Mouse (Mus musculus) small intestine, adult 2 months (tissue): ENCODE data around the gene Rab20. TPM values are rescaled to one million over a fixed set of nuclear protein-coding genes. Genes with fewer than 3 reads are reported as not detected.

Source experiments
- H3K27ac ChIP-seq: fragments of 200-500 bp; 2 replicates; pipeline ENCODE4 v1.5.1; 2012; ENCODE audit warnings: low read depth, low read length, control low read depth, inconsistent platforms; ENCODE audit not compliant: insufficient read depth
- H3K27me3 ChIP-seq: fragments of 200-500 bp; 2 replicates; pipeline ENCODE4 v1.6.1; 2012; ENCODE audit warnings: mild to moderate bottlenecking, moderate library complexity, low read length, inconsistent platforms; ENCODE audit not compliant: control insufficient read depth, insufficient read depth
- H3K36me3 ChIP-seq: fragments of 200-500 bp; 2 replicates; pipeline ENCODE4 v1.6.1; 2012; ENCODE audit warnings: mild to moderate bottlenecking, low read length, control low read depth, inconsistent platforms; ENCODE audit not compliant: control insufficient read depth, insufficient read depth
- H3K4me1 ChIP-seq: fragments of 200-500 bp; 2 replicates; pipeline ENCODE4 v1.6.1; 2012; ENCODE audit warnings: low read length, inconsistent platforms, mixed read lengths; ENCODE audit not compliant: control insufficient read depth, insufficient read depth, insufficient read length
- H3K4me3 ChIP-seq: fragments of 200-500 bp; 2 replicates; pipeline ENCODE4 v1.5.1; 2012; ENCODE audit warnings: low read depth, mild to moderate bottlenecking, control low read depth, inconsistent platforms, low read length, moderate library complexity
- CTCF ChIP-seq: fragments of 200-500 bp; IDR thresholded peaks from 2 replicates; pipeline ENCODE4 v1.5.1; 2012; ENCODE audit warnings: low read depth, mild to moderate bottlenecking, control low read depth, inconsistent platforms, low read length, moderate library complexity, mixed read lengths; ENCODE audit not compliant: insufficient replicate concordance, insufficient read length; ENCODE audit errors: extremely low read depth
- POLR2A ChIP-seq: fragments of 200-500 bp; IDR thresholded peaks from 2 replicates; pipeline ENCODE4 v1.6.1; 2012; ENCODE audit warnings: low read depth, mild to moderate bottlenecking, control low read depth, inconsistent platforms, low read length, moderate library complexity
- WGBS: fragments of 180-500 bp; shearing (Covaris S2); methylation state at CpG from one replicate; pipeline ENCODE4 v1.1.7; 2018; 5-methylcytosine and 5-hydroxymethylcytosine counted together
- polyA plus RNA-seq: library from polyadenylated mRNA; depleted of rRNA; stranded (reverse); fragments of >200 nt; gene quantifications from 2 replicates; pipeline ENCODE4 v1.2.3, GENCODE M21; 2012

Rab20 gene
- polyA plus RNA-seq, 1 experiment: 43.3 TPM

DNA sequence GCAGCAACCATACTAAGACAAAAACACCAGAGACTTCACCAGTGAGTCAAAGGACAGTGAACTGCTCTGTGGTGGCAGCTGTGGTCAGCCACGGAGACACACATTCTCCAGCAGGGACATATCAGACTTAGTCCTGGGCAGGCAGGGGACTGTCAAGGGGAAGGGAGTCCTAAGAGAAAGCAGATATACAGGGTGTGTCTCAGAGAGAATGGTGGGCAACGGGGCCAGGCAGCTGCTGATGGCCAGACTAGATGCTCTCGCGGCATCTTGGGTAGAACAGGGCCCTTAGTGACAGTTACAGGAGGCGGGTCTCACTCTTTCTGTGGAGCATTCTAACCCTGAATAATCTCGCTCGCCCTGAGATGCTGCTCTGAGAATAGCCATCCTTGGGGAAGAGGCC lies 34.3 kb downstream of the Rab20 start:
- Histone ChIP-seq H3K4me3 (no peak overlapping the region), H3K4me1 (no peaks in the 10 kb centered on the region; the same call in 1 of the 2 replicates), H3K36me3 (no peaks in the 10 kb centered on the region), H3K27me3 (no peaks in the 10 kb centered on the region), H3K27ac (no peak overlapping the region)
- no peak for TF ChIP-seq CTCF
- TF ChIP-seq POLR2A: no peak
- WGBS: 79% methylated on average over 7 of the region's 7 CpGs

- Histone ChIP-seq H3K36me3 (no peaks in the 10 kb centered on the region), H3K4me3 (no peak overlapping the region), H3K4me1 (no peaks in the 10 kb centered on the region), H3K27ac (no peak overlapping the region), H3K27me3 (no peaks in the 10 kb centered on the region)
- TF ChIP-seq POLR2A (no peak), CTCF (no peak)
- 66% methylated on average over 9 of the region's 9 CpGs for whole genome bisulfite sequencing
Observed at GRCm38 (mm10) chr8:11443611-11444010, 34.9 kb downstream of the Rab20 start.

- 90% methylated on average over 6 of the region's 6 CpGs for WGBS
- no peaks in the 10 kb centered on the region for H3K27me3 ChIP-seq
- TF ChIP-seq CTCF (no peak), POLR2A (no peak)
- no peaks in the 10 kb centered on the region for H3K36me3 ChIP-seq
- no peak overlapping the region for H3K4me3 ChIP-seq
- H3K27ac ChIP-seq: no peak overlapping the region
- no peaks in the 10 kb centered on the region for H3K4me1 ChIP-seq
Observed at GRCm38 (mm10) chr8:11441291-11441690, 37.2 kb downstream of the Rab20 start.

DNA sequence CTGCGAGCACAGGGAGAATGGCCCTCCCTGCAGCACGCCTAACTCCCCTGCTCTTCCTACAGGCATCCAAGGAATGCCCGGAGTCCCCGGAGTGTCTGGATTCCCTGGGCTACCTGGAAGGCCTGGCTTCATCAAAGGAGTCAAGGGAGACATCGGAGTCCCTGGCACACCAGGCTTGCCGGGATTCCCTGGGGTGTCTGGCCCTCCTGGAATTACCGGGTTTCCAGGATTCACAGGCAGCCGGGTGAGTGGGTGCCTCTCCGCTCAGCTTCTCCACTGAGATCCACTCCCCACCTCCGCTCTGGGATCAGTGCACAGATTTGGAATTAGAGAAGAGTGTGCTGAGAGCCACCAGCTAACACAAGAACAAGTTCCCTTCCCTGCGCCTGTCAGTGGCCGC lies 40.6 kb downstream of the Rab20 start:
- 83% methylated on average over 12 of the region's 12 CpGs for WGBS
- Histone ChIP-seq H3K36me3 (no peaks in the 10 kb centered on the region), H3K27me3 (no peaks in the 10 kb centered on the region)

DNA sequence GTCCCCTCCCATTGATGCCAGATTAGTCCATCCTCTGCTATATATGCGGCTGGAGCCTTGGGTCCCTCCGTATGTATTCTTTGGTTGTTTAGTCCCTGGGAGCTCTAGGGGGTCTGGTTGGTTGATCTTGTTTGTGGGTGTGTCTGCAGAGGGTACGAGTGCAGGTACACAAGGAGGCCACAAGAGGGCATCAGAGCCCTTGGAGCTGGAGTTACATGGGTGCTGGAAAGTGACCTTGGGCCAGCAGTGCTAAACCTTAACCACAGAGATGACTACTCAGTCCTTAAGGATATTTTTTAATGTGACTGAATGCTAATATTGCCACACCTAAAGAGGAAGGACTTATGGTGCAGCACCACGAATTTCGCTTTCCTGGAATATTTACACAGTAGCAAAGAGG lies 47.8 kb downstream of the Rab20 start:
- no peak overlapping the region for H3K27ac ChIP-seq
- H3K27me3 ChIP-seq: no peaks in the 10 kb centered on the region
- 71% methylated on average over 5 of the region's 5 CpGs for WGBS
- no peak overlapping the region for H3K4me3 ChIP-seq
- peak; percentile 72; the same call in 1 of the 2 replicates for TF ChIP-seq CTCF
- TF ChIP-seq POLR2A: no peak
- H3K36me3 ChIP-seq: no peaks in the 10 kb centered on the region
- no peaks in the 10 kb centered on the region for H3K4me1 ChIP-seq

More for the DNA sequence above, 40.6 kb downstream of the Rab20 start:
- TF ChIP-seq CTCF (no peak), POLR2A (no peak)
- Histone ChIP-seq H3K27ac (no peak overlapping the region), H3K4me3 (no peak overlapping the region), H3K4me1 (no peaks in the 10 kb centered on the region)

- no peaks in the 10 kb centered on the region for H3K27me3 ChIP-seq
- 63% methylated on average over 7 of the region's 7 CpGs for WGBS
- no peak overlapping the region for H3K4me3 ChIP-seq
- no peak overlapping the region for H3K27ac ChIP-seq
- H3K4me1 ChIP-seq: no peaks in the 10 kb centered on the region
- TF ChIP-seq POLR2A (no peak), CTCF (no peak)
- no peaks in the 10 kb centered on the region for H3K36me3 ChIP-seq
Observed at GRCm38 (mm10) chr8:11423091-11423490, 55.4 kb downstream of the Rab20 start.

DNA sequence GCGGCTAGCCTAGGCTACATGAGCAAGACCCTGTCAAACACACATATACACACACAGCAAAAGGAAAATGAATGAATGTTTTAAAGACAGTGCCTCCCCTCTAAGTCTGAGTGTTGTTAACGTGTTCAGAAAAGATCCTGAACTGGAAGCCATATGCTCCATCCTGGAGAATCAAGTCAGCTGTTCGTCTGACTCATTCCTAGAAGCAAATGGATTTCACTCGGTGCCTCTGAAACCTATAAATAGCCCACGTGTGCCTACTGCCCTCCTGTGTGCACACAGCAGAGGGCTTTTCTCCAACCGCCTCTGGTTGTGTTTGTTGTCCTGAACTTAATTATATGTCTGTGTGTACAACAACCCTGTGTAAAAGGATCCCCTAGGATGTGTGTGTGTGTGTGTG lies 56.5 kb downstream of the Rab20 start:
- H3K36me3 ChIP-seq: no peaks in the 10 kb centered on the region
- H3K4me1 ChIP-seq: no peaks in the 10 kb centered on the region
- no peak for TF ChIP-seq POLR2A
- no peak for TF ChIP-seq CTCF
- no peak overlapping the region for H3K4me3 ChIP-seq
- no peaks in the 10 kb centered on the region for H3K27me3 ChIP-seq
- 67% methylated on average over 6 of the region's 6 CpGs for whole genome bisulfite sequencing
- H3K27ac ChIP-seq: no peak overlapping the region

DNA sequence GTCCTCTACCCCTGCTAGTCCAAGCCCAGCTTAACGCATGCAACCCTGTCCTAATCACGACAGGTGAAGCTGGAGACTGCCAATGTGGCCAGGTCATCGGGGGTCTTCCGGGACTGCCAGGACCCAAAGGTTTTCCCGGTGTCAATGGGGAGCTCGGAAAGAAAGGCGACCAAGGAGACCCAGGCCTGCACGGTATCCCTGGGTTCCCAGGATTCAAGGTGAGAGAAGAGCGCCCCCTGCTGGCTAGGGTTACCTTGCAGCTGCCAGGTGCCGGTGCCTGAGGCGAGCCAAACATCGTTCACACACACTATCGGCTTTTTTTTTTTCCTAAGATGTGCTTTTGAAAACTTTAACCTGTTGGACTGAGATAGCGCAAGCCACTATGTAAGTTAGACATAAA lies 57.4 kb downstream of the Rab20 start:
- Histone ChIP-seq H3K27ac (no peak overlapping the region), H3K36me3 (no peaks in the 10 kb centered on the region), H3K27me3 (no peaks in the 10 kb centered on the region), H3K4me1 (no peaks in the 10 kb centered on the region), H3K4me3 (no peak overlapping the region)
- TF ChIP-seq POLR2A (no peak), CTCF (peak; percentile 78; the same call in 1 of the 2 replicates)
- WGBS: 58% methylated on average over 14 of the region's 14 CpGs
